Mouse (Mus musculus): Measurements from ENCODE around the gene Ifitm3. TPM values are rescaled to one million over a fixed set of nuclear protein-coding genes. Genes with fewer than 3 reads are reported as not detected.

Gene Ifitm3
- total RNA-seq, 2 experiments from 2014 or later = 54.7 to 70.0 TPM

GRCm38 (mm10) chr7:140961416-140961815 lies 49.2 kb downstream of the Ifitm3 start:
- DNase-seq = no peak

GRCm38 (mm10) chr7:140960026-140960425 lies 50.5 kb downstream of the Ifitm3 start:
- no peak for DNase-seq

Other genes with a start within 250 kb of the Ifitm3 start
- gene Cyp2e1, start 247.0 kb downstream of the Ifitm3 start, total RNA-seq (2021) = 1 to 10 TPM in 1 of 2 experiments, under 1 TPM in 1; 0.19 to 1.3 TPM
- not detected for gene Syce1, start 222.9 kb downstream of the Ifitm3 start, total RNA-seq (2021)
- gene Zfp941, start 188.6 kb downstream of the Ifitm3 start, total RNA-seq (2021) = under 1 TPM; 0.12 to 0.16 TPM
- gene Urah, start 175.8 kb downstream of the Ifitm3 start, total RNA-seq (2021) = not detected
- not detected for gene Scgb1c1, start 165.2 kb downstream of the Ifitm3 start, total RNA-seq (2021)
- gene Odf3, start 163.0 kb downstream of the Ifitm3 start, total RNA-seq (2021) = not detected
- gene Gm45785, start 154.4 kb downstream of the Ifitm3 start, total RNA-seq (2021) = not detected
- gene Ric8a, start 153.8 kb downstream of the Ifitm3 start, total RNA-seq (2021) = 10 to 100 TPM; 19.4 to 27.7 TPM
- gene Bet1l, start 153.2 kb downstream of the Ifitm3 start, total RNA-seq (2021) = 10 to 100 TPM; 12.3 to 13.6 TPM
- gene Psmd13, start 128.8 kb downstream of the Ifitm3 start, total RNA-seq (2021) = 100 to 1,000 TPM; 104 to 105 TPM
- 10 to 100 TPM; 16.3 to 19.1 TPM for gene Sirt3, start 128.5 kb downstream of the Ifitm3 start, total RNA-seq (2021)
- gene Cox8b, start 110.3 kb downstream of the Ifitm3 start, total RNA-seq (2021) = 1,000 to 10,000 TPM in 1 of 2 experiments, 100 to 1,000 TPM in 1; 998 to 1,003 TPM
- not detected for gene Nlrp6, start 89.9 kb downstream of the Ifitm3 start, total RNA-seq (2021)
- gene Pgghg, start 69.4 kb downstream of the Ifitm3 start, total RNA-seq (2021) = 10 to 100 TPM in 1 of 2 experiments, 1 to 10 TPM in 1; 7.6 to 13.1 TPM
- 1 to 10 TPM in 1 of 2 experiments, under 1 TPM in 1; 0.54 to 6.9 TPM for gene Ifitm5, start 60.5 kb downstream of the Ifitm3 start, total RNA-seq (2021)
- not detected for gene Gm45717, start 54.8 kb downstream of the Ifitm3 start, total RNA-seq (2021)
- gene Ifitm2, start 54.8 kb downstream of the Ifitm3 start, total RNA-seq (2021) = 100 to 1,000 TPM; 142 to 180 TPM
- gene Ifitm1, start 43.5 kb downstream of the Ifitm3 start, total RNA-seq (2021) = 1 to 10 TPM; 2.1 to 3.7 TPM
- under 1 TPM; 0.49 to 0.84 TPM for gene Ifitm6, start 7.2 kb upstream of the Ifitm3 start, total RNA-seq (2021)
- not detected for gene Gm17387, start 18.4 kb upstream of the Ifitm3 start, total RNA-seq (2021)
- under 1 TPM; 0.11 to 0.38 TPM for gene B4galnt4, start 50.3 kb upstream of the Ifitm3 start, total RNA-seq (2021)
- gene Pkp3, start 67.4 kb upstream of the Ifitm3 start, total RNA-seq (2021) = not detected
- gene Sigirr, start 89.8 kb upstream of the Ifitm3 start, total RNA-seq (2021) = 1 to 10 TPM; 2.4 to 2.6 TPM
- not detected for gene Ano9, start 107.0 kb upstream of the Ifitm3 start, total RNA-seq (2021)
- gene Ptdss2, start 111.6 kb upstream of the Ifitm3 start, total RNA-seq (2021) = 10 to 100 TPM; 16.8 to 18.0 TPM
- 10 to 100 TPM; 52.9 to 56.0 TPM for gene Rnh1, start 162.1 kb upstream of the Ifitm3 start, total RNA-seq (2021)
- 100 to 1,000 TPM; 205 to 240 TPM for gene Hras, start 183.2 kb upstream of the Ifitm3 start, total RNA-seq (2021)
- gene Lrrc56, start 183.4 kb upstream of the Ifitm3 start, total RNA-seq (2021) = 1 to 10 TPM; 2.7 to 3.2 TPM
- not detected for gene Lmntd2, start 203.3 kb upstream of the Ifitm3 start, total RNA-seq (2021)
- 1 to 10 TPM; 2.1 to 2.8 TPM for gene Rassf7, start 205.1 kb upstream of the Ifitm3 start, total RNA-seq (2021)
- 10 to 100 TPM; 29.8 to 37.0 TPM for gene Phrf1, start 218.0 kb upstream of the Ifitm3 start, total RNA-seq (2021)